Mouse (Mus musculus): ENCODE measurements around the gene Cx3cr1.

DNA sequence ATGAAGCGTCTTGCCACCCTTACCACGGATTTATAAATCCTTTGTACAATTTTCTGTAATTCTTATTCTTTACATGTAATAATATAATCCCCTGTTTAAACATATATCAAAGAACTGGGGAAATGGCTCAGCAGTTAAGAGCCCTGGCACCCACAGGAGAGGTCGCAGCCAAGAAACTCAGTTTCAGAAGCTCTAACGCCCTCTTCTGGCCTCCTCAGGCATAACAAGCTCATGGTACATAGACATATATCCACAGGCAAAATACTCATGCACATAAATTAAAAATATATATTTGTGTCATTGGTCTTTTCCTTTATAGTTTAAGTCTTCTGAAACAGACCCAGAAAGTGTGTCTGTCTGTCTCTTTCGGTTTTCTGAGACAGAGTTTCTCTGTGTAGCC, 95.1 kb downstream of the Cx3cr1 start:
- TF ChIP-seq CTCF (IDR thresholded peaks at IDR 0.05; ENCODE audit: extremely low read depth, insufficient read depth, insufficient read length, insufficient replicate concordance): no peak
- no peak for TF ChIP-seq POLR2A (IDR thresholded peaks at IDR 0.05; ENCODE audit: low read depth, low read length)

All from spleen, adult 2 months (tissue).